Mouse (Mus musculus): ENCODE measurements at regions not wholly inside any gene's neighbourhood (a gene's known extent, or its start where the extent isn't known, plus 50 kb on each side); places are given as distances from the start of the nearest gene placed in this dataset.

DNA sequence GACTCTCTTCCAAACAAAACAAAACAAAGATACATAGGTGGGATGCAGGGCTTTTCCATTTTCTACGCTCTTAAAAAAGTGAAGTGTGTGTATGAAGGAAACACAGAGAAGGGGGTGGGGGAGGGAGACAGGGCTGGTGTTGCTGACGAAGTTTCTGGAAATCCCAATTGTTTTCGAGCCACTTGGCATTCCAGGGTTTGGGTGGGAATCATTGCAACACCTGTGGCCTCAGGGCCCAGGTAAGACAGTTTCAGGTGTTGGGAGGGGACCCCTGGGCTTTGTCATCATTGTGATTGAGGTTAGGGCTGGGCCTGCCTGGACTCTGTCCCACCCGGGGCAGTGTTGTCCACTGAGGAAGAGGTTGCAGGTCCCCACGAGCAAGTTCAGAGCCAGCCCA lies 108.8 kb upstream of the Ccnd1 start:
- TF ChIP-seq SMC3 (IDR thresholded peaks at IDR 0.05; ENCODE audit: low read depth, low read length) (no peak), CTCF (conservative IDR thresholded peaks at IDR 0.05 in 1 of 2, IDR thresholded peaks at IDR 0.05 in 1 of 2; ENCODE audit: low read depth in 2 of 2, low read length in 2 of 2) (no peak), TCF12 (IDR thresholded peaks at IDR 0.05; ENCODE audit: low read depth, low read length) (no peak), POLR2A (IDR thresholded peaks at IDR 0.05; ENCODE audit: low read depth, low read length) (no peak), E2F4 (IDR thresholded peaks at IDR 0.05; ENCODE audit: insufficient replicate concordance, low read depth, low read length) (no peak), ETS1 (conservative IDR thresholded peaks at IDR 0.05; ENCODE audit: low read depth, low read length) (no peak), GABPA (IDR thresholded peaks at IDR 0.05; ENCODE audit: insufficient replicate concordance, low read depth, low read length) (no peak), ZKSCAN1 (IDR thresholded peaks at IDR 0.05; ENCODE audit: borderline replicate concordance, low read depth, low read length) (no peak), KAT2A (IDR thresholded peaks at IDR 0.05; ENCODE audit: insufficient replicate concordance, low read length) (no peak)
